Mouse (Mus musculus) cerebellum, postnatal 25 days (tissue): ENCODE results near the gene Stard13.
A peak's percentile ranks its signal among the peaks of the same experiment; 100 is the strongest.

ENCODE experiments used
- DNase-seq, 2 experiments: peaks; one replicate each; pipeline ENCODE4 v3.0.0; 2021; ENCODE audit warnings: mixed read lengths in 2 of 2

Stard13 gene

GRCm38 (mm10) chr5:151177171-151177570 is 56.5 kb downstream of the Stard13 start:
- DNase-seq, result no peak

GRCm38 (mm10) chr5:151175897-151176313 is 57.7 kb downstream of the Stard13 start:
- no peak for DNase-seq

GRCm38 (mm10) chr5:151174485-151175460 is 58.9 kb downstream of the Stard13 start:
- DNase-seq, result no peak

GRCm38 (mm10) chr5:151173774-151174173 is 59.9 kb downstream of the Stard13 start:
- DNase-seq, result no peak

- no peak for DNase-seq
These were observed 63.4 kb downstream of the Stard13 start for GRCm38 (mm10) chr5:151170168-151170750.

GRCm38 (mm10) chr5:151168191-151168590 is 65.4 kb downstream of the Stard13 start:
- DNase-seq, result no peak

GRCm38 (mm10) chr5:151167641-151168040 is 66.0 kb downstream of the Stard13 start:
- no peak for DNase-seq

- DNase-seq, result peak in 1 of 2 experiments; percentile 13
These were observed 67.4 kb downstream of the Stard13 start for GRCm38 (mm10) chr5:151166266-151166665.

- DNase-seq, result no peak
These were observed 68.1 kb downstream of the Stard13 start for GRCm38 (mm10) chr5:151165381-151166016.

GRCm38 (mm10) chr5:151164815-151165214 is 68.8 kb downstream of the Stard13 start:
- DNase-seq, result no peak

GRCm38 (mm10) chr5:151162642-151163041 is 71.0 kb downstream of the Stard13 start:
- DNase-seq, result no peak

GRCm38 (mm10) chr5:151155247-151155646 is 78.4 kb downstream of the Stard13 start:
- DNase-seq, result no peak

- DNase-seq, result no peak
These were observed 78.9 kb downstream of the Stard13 start for GRCm38 (mm10) chr5:151154780-151155179.

GRCm38 (mm10) chr5:151154030-151154429 is 79.6 kb downstream of the Stard13 start:
- DNase-seq, result no peak

GRCm38 (mm10) chr5:151151549-151151948 is 82.1 kb downstream of the Stard13 start:
- DNase-seq, result peak in 1 of 2 experiments; percentile 6

- no peak for DNase-seq
These were observed 84.1 kb downstream of the Stard13 start for GRCm38 (mm10) chr5:151149509-151149908.

- no peak for DNase-seq
These were observed 85.6 kb downstream of the Stard13 start for GRCm38 (mm10) chr5:151148079-151148478.

GRCm38 (mm10) chr5:151145807-151146206 is 87.8 kb downstream of the Stard13 start:
- DNase-seq, result no peak

GRCm38 (mm10) chr5:151143955-151144354 is 89.7 kb downstream of the Stard13 start:
- DNase-seq, result no peak

- DNase-seq, result peak in 1 of 2 experiments; percentile 8
These were observed 90.7 kb downstream of the Stard13 start for GRCm38 (mm10) chr5:151142671-151143601.

GRCm38 (mm10) chr5:151142241-151142640 is 91.4 kb downstream of the Stard13 start:
- DNase-seq, result peak in 1 of 2 experiments; percentile 26

GRCm38 (mm10) chr5:151137901-151138300 is 95.7 kb downstream of the Stard13 start:
- DNase-seq, result no peak
